Mouse (Mus musculus): ENCODE data around the gene Pdgfra.

GRCm38 (mm10) chr5:75155741-75156553, 3.9 kb downstream of the Pdgfra start:
- TF ChIP-seq CTCF (IDR thresholded peaks at IDR 0.05; ENCODE audit: low read depth, low read length) (peak; percentile 41), POLR2A (IDR thresholded peaks at IDR 0.05; ENCODE audit: borderline replicate concordance, low read depth, low read length) (no peak)

Measured in bone marrow macrophage, adult 2 months (primary cell).